Mouse (Mus musculus) stomach, postnatal 0 days (tissue): ENCODE measurements around the gene Fgfr2. TPM values are rescaled to one million over a fixed set of nuclear protein-coding genes. Genes with fewer than 3 reads are reported as not detected.

ENCODE experiments used
- ATAC-seq: fragments of 200-750 bp; cut with Nextera tagmentation; 2 replicates; pipeline ENCODE4 v1.8.0; 2017; ENCODE audit not compliant: low FRiP score, low TSS enrichment
- DNase-seq: peaks from one replicate; pipeline ENCODE4 v3.0.0-alpha.2; 2016; ENCODE audit warnings: low spot score
- H3K27ac ChIP-seq: fragments of 300-500 bp; sonication (generic); replicated peaks from 2 replicates; pipeline ENCODE4 v1.5.1; 2014; ENCODE audit warnings: mild to moderate bottlenecking, control low read depth
- H3K27me3 ChIP-seq: fragments of 300-500 bp; sonication (generic); 2 replicates; pipeline ENCODE4 v1.6.1; 2014; ENCODE audit warnings: low read length; ENCODE audit not compliant: control insufficient read depth, insufficient read depth
- H3K36me3 ChIP-seq: fragments of 300-500 bp; sonication (generic); 2 replicates; pipeline ENCODE4 v1.6.1; 2014; ENCODE audit warnings: low read length, mixed read lengths; ENCODE audit not compliant: control insufficient read depth, insufficient read depth
- H3K4me1 ChIP-seq: fragments of 300-500 bp; sonication (generic); replicated peaks from 2 replicates; pipeline ENCODE4 v1.6.1; 2014; ENCODE audit warnings: antibody characterized with exemption; ENCODE audit not compliant: control insufficient read depth, insufficient read depth
- H3K4me2 ChIP-seq: fragments of 300-500 bp; sonication (generic); replicated peaks from 2 replicates; pipeline ENCODE4 v1.6.1; 2014; ENCODE audit warnings: low read depth, mild to moderate bottlenecking, control low read depth, moderate library complexity
- H3K4me3 ChIP-seq: fragments of 300-500 bp; sonication (generic); 2 replicates; pipeline ENCODE4 v1.5.1; 2014; ENCODE audit warnings: low read depth, low read length, control low read depth
- H3K9ac ChIP-seq: fragments of 300-500 bp; sonication (generic); 2 replicates; pipeline ENCODE4 v1.6.1; 2014; ENCODE audit warnings: mild to moderate bottlenecking, low read length, control low read depth, mixed read lengths
- H3K9me3 ChIP-seq: fragments of 300-500 bp; sonication (generic); 2 replicates; pipeline ENCODE4 v1.6.1; 2016; ENCODE audit warnings: low read length; ENCODE audit not compliant: control insufficient read depth
- CTCF ChIP-seq: IDR thresholded peaks from 2 replicates; pipeline ENCODE4 v1.5.1; 2016; ENCODE audit warnings: antibody characterized with exemption, low read depth, mild to moderate bottlenecking, moderate library complexity
- EP300 ChIP-seq: optimal IDR thresholded peaks from 2 replicates; pipeline ENCODE3; 2016; ENCODE audit warnings: antibody characterized with exemption
- WGBS: fragments of 180-500 bp; shearing (Covaris S2); extraction: QIAGEN DNeasy Blood & Tissue Kit; methylation state at CpG from one replicate; pipeline ENCODE4 v1.1.7; 2014; 5-methylcytosine and 5-hydroxymethylcytosine counted together
- polyA plus RNA-seq: library from polyadenylated mRNA; unstranded; fragments of >200 nt; fragmentation: Nextera tagmentation; extraction: Ambion mirVana; gene quantifications from 2 replicates; pipeline ENCODE4 v1.2.1, GENCODE M21; 2015

Fgfr2 gene
- polyA plus RNA-seq, 1 experiment from 2014 or later: 60.8 TPM

DNA sequence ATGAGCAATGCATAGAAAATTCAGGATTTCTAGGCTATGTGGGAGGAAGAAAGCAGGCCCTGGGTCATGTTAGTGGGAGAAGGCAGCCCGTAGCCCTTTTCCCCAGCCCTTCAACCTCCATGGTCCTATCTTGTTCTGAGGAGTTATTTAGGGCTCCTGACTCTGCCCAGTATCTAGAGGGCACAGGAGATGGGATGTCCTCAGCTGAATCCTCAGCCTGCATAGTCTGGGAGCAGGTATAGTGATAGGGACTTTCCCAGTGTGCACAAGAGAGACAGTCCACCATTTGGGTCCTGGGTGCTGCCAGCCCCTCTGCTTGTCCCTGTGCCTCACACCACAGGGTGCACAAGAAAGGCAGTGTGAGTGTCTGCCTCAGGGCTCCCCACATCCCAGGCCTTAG lies 2144.6 kb downstream of the Fgfr2 start:
- no peak overlapping the region for H3K9ac ChIP-seq
- TF ChIP-seq CTCF (no peak), EP300 (no peak)
- no peak overlapping the region for H3K4me2 ChIP-seq
- H3K36me3 ChIP-seq: no peaks in the 10 kb centered on the region
- H3K4me1 ChIP-seq: peaks cover 5% of the 10 kb centered on the region; the same call in 1 of the 2 replicates
- no peak for DNase-seq
- ATAC-seq: no peak
- no peaks in the 10 kb centered on the region for H3K9me3 ChIP-seq
- H3K27ac ChIP-seq: no peak overlapping the region
- H3K27me3 ChIP-seq: no peaks in the 10 kb centered on the region
- H3K4me3 ChIP-seq: no peak overlapping the region
- WGBS: 84% methylated on average over 1 of the region's 1 CpGs

DNA sequence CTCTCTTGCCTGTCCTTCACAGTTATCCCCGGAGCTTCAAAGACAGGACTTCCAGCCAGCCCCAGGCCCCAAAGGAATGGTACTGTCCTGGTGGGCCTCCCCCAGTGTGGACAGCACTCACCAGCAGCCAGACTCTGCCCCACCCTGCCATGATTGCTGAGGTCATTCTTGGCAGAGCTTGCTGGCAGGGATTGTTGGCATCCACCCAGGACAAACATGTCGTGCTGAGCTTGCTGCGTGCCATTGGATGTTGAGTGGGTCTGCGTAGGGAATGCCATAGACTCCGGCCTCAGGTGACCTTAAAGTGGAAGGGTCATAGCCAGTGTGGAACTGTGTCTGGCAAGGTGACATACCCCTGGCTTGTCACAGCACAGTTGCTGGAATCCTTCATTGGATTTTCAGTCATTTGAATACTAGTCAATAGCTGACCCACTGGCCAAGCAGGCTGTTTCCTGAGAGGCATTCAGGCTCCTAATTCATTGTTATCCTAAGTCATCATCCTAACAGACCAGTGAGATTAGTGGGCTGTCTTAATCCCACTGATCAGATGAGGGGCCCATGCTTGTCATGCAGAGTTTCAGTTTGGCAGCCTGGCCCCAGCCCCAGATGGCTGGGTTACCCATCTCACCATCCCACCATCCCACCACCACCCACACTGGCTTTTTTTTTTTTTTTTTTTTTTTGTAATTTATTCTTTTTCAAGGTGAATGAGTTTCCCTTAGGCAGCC lies 2145.2 kb downstream of the Fgfr2 start:
- Histone ChIP-seq H3K4me3 (no peak overlapping the region), H3K36me3 (no peaks in the 10 kb centered on the region), H3K27ac (0 out of 2 replicates have a peak overlapping the region, but pooled peaks have one; percentile 4), H3K9ac (no peak overlapping the region), H3K4me2 (no peak overlapping the region), H3K9me3 (no peaks in the 10 kb centered on the region), H3K4me1 (peaks cover 5% of the 10 kb centered on the region; the same call in 1 of the 2 replicates), H3K27me3 (no peaks in the 10 kb centered on the region)
- ATAC-seq: peak; percentile 86
- WGBS: 10% methylated on average over 5 of the region's 5 CpGs
- TF ChIP-seq CTCF (no peak), EP300 (no peak)
- peak; percentile 94 for DNase-seq

DNA sequence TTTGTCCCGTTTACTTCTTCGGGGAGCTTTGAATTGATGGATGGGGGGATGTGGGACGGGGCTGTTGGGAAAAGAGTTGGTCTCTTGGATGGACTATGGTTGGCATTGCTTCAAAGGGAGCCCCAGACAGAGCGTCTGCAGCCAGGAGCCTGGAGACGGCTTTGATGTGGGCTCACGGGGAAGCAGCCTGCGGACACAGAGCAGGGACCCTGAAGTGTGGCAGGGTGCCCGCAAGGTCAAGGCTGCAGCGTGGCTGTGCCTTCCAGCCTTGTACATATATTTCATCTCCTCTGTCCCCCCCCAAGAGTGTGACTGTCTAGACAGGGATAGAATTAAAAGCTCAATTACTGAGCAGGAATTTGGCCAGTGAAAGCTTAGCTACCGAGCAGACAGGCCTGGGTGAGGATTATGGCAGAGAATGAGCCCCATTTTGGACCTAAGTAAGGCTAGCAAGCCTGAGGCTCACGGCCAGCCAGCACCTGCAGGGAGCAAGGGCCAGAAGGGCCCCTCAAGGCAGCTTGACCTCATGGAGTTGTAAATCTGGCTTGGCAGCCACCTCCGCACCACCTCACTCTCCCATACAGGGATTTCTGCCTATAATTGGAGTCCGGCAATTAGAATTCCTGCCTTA lies 2146.7 kb downstream of the Fgfr2 start:
- 56% methylated on average over 13 of the region's 13 CpGs for WGBS
- no peak overlapping the region for H3K9ac ChIP-seq
- H3K9me3 ChIP-seq: no peaks in the 10 kb centered on the region
- no peaks in the 10 kb centered on the region for H3K36me3 ChIP-seq
- H3K4me1 ChIP-seq: peaks cover 5% of the 10 kb centered on the region; the same call in 1 of the 2 replicates
- H3K27ac ChIP-seq: no peak overlapping the region
- no peak overlapping the region for H3K4me3 ChIP-seq
- H3K4me2 ChIP-seq: no peak overlapping the region
- ATAC-seq: no peak
- no peak for DNase-seq
- H3K27me3 ChIP-seq: no peaks in the 10 kb centered on the region
- TF ChIP-seq CTCF (no peak), EP300 (no peak)

DNA sequence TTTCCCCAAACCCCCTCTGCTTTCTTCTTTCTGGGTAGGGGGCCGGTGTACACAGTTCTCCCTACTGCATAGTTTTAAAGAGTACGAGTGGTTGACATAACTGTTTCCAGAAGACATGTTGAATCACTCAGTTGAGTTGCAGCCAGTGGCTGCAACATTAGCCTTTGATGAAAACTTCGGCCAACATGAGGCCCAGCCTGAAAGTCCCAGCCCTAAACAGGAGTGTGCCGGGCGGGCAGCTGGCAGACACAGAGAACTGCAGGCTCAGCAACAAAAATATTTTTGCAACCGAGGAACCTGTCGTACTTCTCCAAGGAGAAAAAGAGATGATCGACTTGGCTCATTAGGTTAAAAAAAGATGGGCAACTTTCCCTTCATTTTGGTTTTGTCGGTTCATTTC lies 2150.4 kb downstream of the Fgfr2 start:
- Histone ChIP-seq H3K36me3 (no peaks in the 10 kb centered on the region), H3K9ac (no peak overlapping the region), H3K4me2 (no peak overlapping the region), H3K9me3 (no peaks in the 10 kb centered on the region), H3K27ac (no peak overlapping the region), H3K4me3 (no peak overlapping the region), H3K27me3 (no peaks in the 10 kb centered on the region), H3K4me1 (peaks cover 4% of the 10 kb centered on the region; the same call in 1 of the 2 replicates)
- DNase-seq (no peak), ATAC-seq (no peak)
- WGBS: 64% methylated on average over 9 of the region's 9 CpGs
- TF ChIP-seq EP300: no peak
- TF ChIP-seq CTCF: no peak

DNA sequence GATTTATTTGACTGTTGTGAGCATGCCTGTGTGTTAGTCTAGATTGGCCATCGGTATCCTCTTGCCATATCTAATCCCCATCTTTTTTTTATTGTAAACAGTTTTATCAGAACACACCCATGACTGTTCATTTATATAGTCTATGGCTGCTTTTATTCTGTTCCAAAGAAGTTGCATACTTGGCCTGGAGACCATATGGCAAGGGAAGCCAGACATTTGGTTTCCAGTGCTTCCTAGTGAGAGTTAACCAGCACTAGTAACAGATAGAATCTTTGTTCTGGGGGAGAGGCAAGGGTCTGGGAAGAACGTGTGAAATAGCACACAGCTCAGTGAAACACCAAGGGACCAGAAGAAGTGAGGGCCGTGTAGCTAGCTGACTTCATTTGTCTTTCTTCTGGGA lies 2153.6 kb downstream of the Fgfr2 start:
- no peak overlapping the region for H3K4me3 ChIP-seq
- H3K9me3 ChIP-seq: no peaks in the 10 kb centered on the region
- H3K36me3 ChIP-seq: no peaks in the 10 kb centered on the region
- H3K9ac ChIP-seq: no peak overlapping the region
- no peak overlapping the region; the same call in 1 of the 2 replicates for H3K27ac ChIP-seq
- no peak for ATAC-seq
- no peak overlapping the region for H3K4me2 ChIP-seq
- 20% methylated on average over 3 of the region's 3 CpGs for WGBS
- DNase-seq: no peak
- peaks cover 4% of the 10 kb centered on the region; the same call in 1 of the 2 replicates for H3K4me1 ChIP-seq
- TF ChIP-seq CTCF (no peak), EP300 (no peak)
- no peaks in the 10 kb centered on the region for H3K27me3 ChIP-seq

DNA sequence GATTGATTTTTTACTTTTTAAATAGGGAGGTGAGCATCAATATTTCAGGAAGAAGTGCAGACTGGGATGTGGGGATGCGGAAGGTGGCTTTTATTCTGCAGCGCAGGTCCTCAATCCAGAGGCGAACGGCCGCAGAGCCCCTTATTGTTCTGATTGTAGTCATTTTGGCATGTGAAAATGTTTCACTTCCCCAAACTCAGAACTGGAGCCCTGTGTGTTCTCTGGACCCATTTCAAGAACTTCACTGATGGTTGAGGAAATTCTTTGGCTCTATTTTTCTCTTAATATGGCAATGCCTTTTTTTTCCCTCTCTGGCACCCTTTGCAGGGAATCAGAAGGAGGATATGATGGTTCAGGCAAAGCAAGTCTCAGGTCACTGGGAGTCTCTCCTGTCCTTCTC lies 2154.1 kb downstream of the Fgfr2 start:
- Histone ChIP-seq H3K9me3 (no peaks in the 10 kb centered on the region), H3K4me1 (peaks cover 4% of the 10 kb centered on the region; the same call in 1 of the 2 replicates), H3K27ac (peak overlapping the region; percentile 56), H3K4me3 (no peak overlapping the region), H3K36me3 (no peaks in the 10 kb centered on the region), H3K4me2 (no peak overlapping the region), H3K9ac (no peak overlapping the region), H3K27me3 (no peaks in the 10 kb centered on the region)
- no peak for DNase-seq
- 65% methylated on average over 5 of the region's 5 CpGs for WGBS
- ATAC-seq: no peak
- TF ChIP-seq CTCF: no peak
- no peak for TF ChIP-seq EP300
